Mouse (Mus musculus) stomach, postnatal 0 days (tissue): ENCODE results near the gene Rbm45.

Experiments
- CTCF ChIP-seq: IDR thresholded peaks from 2 replicates; pipeline ENCODE4 v1.5.1; 2016; ENCODE audit warnings: antibody characterized with exemption, low read depth, mild to moderate bottlenecking, moderate library complexity
- EP300 ChIP-seq: optimal IDR thresholded peaks from 2 replicates; pipeline ENCODE3; 2016; ENCODE audit warnings: antibody characterized with exemption

DNA sequence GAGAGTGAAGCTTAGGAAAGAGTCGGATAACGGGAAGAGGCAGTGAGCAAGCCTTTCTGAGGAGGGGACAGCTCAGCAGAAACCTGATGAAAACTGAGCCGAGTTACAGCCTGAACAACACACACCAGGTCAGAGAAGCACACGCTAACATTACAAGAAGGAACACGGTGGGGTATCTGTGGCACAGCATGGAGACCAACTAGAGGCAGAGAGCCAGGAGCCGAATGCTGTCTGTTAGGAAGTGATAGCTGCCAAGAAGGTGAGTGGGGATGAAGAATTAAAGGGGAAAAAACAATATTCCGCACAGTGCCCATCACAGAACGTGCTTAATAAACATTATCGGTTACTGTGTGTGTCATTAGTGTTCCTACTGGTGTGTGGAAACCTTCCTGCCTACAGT lies 27.6 kb upstream of the Rbm45 start:
- TF ChIP-seq EP300, result no peak
- TF ChIP-seq CTCF, result no peak
